Mouse (Mus musculus): ENCODE results near the gene Fbxo44. TPM values are rescaled to one million over a fixed set of nuclear protein-coding genes. Genes with fewer than 3 reads are reported as not detected.
A peak's percentile ranks its signal among the peaks of the same experiment; 100 is the strongest.
"Not testable (repeated sequence)": the region's sequence is repeated elsewhere in the genome, so short reads cannot be mapped to it uniquely, and the experiment has no call there.

Fbxo44 gene
- polyA plus RNA-seq, 2 experiments = 0.46 to 1.0 TPM

DNA sequence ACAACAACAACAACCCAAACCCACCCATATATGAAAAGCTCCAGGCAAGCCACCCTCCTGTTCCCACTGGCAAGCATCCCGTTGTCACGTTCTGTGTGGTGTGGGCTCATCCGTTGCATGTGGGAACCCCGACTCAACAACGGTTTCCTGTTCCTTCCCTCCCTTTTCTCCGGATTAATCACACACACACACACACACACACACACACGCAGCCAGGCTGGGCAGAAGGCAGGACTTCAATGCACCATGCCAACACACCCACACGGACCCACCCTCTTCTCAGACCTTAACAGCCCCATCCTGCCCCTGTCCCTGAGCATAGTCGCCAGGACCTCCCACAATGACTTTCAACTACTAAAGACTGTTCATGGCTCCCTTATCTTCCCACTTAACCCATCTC is 39.7 kb downstream of the Fbxo44 start:
- Histone ChIP-seq H3K9ac (replicated peaks) (no peak overlapping the region), H3K27me3 (ENCODE audit: control insufficient read depth, insufficient read depth, low read length) (no peaks in the 10 kb centered on the region), H3K4me2 (ENCODE audit: low read depth) (no peak overlapping the region), H3K36me3 (replicated peaks; ENCODE audit: control insufficient read depth, insufficient read depth, low read depth) (no peaks in the 10 kb centered on the region), H3K4me1 (replicated peaks; ENCODE audit: control insufficient read depth in 2 of 2, insufficient read depth in 2 of 2, low read length in 1 of 2) (no peaks in the 10 kb centered on the region), H3K4me3 (ENCODE audit: insufficient read depth in 1 of 2, low read depth in 2 of 2, low read length in 2 of 2) (no peak overlapping the region), H3K9me3 (ENCODE audit: control insufficient read depth, low read length) (no peaks in the 10 kb centered on the region), H3K27ac (no peak overlapping the region)
- 57% methylated on average over 9 of the region's 9 CpGs for WGBS (ENCODE audit: insufficient replicate concordance)
- no peak for TF ChIP-seq CTCF (IDR thresholded peaks at IDR 0.05; ENCODE audit: low read depth)
- TF ChIP-seq EP300 (IDR thresholded peaks at IDR 0.05; ENCODE audit: low read depth) = no peak
- no peak for ATAC-seq (ENCODE audit: insufficient read depth)
- DNase-seq (ENCODE audit: low read depth in 3 of 3, low spot score in 3 of 3) = no peak

DNA sequence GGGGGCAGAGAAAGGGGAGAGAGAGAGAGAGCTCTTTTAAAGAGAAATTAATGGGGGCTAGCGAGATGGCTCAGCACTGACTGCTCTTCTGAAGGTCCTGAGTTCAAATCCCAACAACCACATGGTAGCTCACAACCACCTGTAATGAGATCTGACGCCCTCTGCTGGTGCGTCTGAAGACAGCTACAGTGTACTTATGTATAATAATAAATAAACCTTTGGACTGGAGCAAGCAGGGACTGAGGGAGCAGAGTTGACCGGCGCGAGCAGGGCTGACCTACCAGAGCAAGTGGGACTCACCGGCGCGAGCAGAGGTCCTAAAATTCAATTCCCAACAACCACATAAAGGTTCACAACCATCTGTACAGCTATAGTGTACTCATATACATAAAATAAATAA is 40.7 kb downstream of the Fbxo44 start:
- not testable (repeated sequence) for H3K9me3 ChIP-seq (ENCODE audit: control insufficient read depth, low read length); H3K27ac ChIP-seq; H3K36me3 ChIP-seq (replicated peaks; ENCODE audit: control insufficient read depth, insufficient read depth, low read depth); H3K4me3 ChIP-seq (ENCODE audit: insufficient read depth in 1 of 2, low read depth in 2 of 2, low read length in 2 of 2); H3K9ac ChIP-seq (replicated peaks); DNase-seq (ENCODE audit: low read depth in 3 of 3, low spot score in 3 of 3); H3K4me2 ChIP-seq (ENCODE audit: low read depth); H3K27me3 ChIP-seq (ENCODE audit: control insufficient read depth, insufficient read depth, low read length); ATAC-seq (ENCODE audit: insufficient read depth); H3K4me1 ChIP-seq (replicated peaks; ENCODE audit: control insufficient read depth in 2 of 2, insufficient read depth in 2 of 2, low read length in 1 of 2)
- 56% methylated on average over 9 of the region's 9 CpGs for WGBS (ENCODE audit: insufficient replicate concordance)
- TF ChIP-seq CTCF (IDR thresholded peaks at IDR 0.05; ENCODE audit: low read depth) = peak; percentile 48

DNA sequence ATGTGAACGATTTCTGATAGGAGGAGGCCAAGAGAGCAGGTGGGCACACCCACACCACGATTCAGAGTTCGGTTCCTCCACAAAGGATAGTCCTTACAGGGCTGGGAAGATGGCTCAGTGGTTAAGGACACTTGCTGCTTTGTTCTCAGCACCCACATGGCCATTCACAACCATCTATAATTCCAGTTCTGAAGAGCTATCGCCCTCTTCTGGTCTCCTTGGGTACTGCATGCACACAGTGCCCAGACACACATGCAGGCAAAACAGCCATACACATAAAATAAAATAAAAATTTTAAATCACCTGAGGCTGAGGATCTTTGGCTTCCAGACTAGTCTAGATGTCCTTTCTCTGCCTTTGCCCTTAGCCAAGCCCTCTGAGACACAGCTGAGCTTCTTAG is 42.9 kb downstream of the Fbxo44 start:
- no peaks in the 10 kb centered on the region; the same call in 1 of the 2 replicates for H3K27me3 ChIP-seq (ENCODE audit: control insufficient read depth, insufficient read depth, low read length)

DNA sequence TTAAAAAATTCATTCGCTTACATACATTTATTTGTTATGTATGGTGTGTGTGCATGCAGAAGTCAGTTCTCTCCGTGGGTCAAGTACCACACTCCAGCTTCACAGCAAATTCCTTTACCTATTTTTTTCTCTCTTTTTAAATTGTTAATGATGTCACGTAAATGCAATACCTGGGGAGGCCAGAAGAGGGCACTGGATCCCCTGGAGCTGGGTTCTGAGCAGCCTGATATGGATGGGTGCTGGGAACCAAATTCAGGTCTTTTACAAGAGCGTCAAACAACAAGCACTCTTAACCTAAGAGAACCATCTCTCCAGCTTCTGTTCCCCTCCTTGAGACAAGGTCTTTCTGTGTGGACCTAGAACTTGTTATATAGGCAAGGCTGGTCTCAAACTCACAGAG is 43.6 kb downstream of the Fbxo44 start:
- ATAC-seq (ENCODE audit: insufficient read depth) (no peak), DNase-seq (ENCODE audit: low read depth in 3 of 3, low spot score in 3 of 3) (no peak)
- Histone ChIP-seq H3K4me3 (ENCODE audit: insufficient read depth in 1 of 2, low read depth in 2 of 2, low read length in 2 of 2) (no peak overlapping the region), H3K4me2 (ENCODE audit: low read depth) (no peak overlapping the region), H3K9ac (replicated peaks) (no peak overlapping the region), H3K36me3 (replicated peaks; ENCODE audit: control insufficient read depth, insufficient read depth, low read depth) (no peaks in the 10 kb centered on the region), H3K9me3 (ENCODE audit: control insufficient read depth, low read length) (no peaks in the 10 kb centered on the region), H3K27ac (no peak overlapping the region), H3K4me1 (replicated peaks; ENCODE audit: control insufficient read depth in 2 of 2, insufficient read depth in 2 of 2, low read length in 1 of 2) (no peaks in the 10 kb centered on the region), H3K27me3 (ENCODE audit: control insufficient read depth, insufficient read depth, low read length) (no peaks in the 10 kb centered on the region; the same call in 1 of the 2 replicates)
- 64% methylated on average over 4 of the region's 4 CpGs for WGBS (ENCODE audit: insufficient replicate concordance)
- peak; percentile 63 for TF ChIP-seq CTCF (IDR thresholded peaks at IDR 0.05; ENCODE audit: low read depth)
- TF ChIP-seq EP300 (IDR thresholded peaks at IDR 0.05; ENCODE audit: low read depth) = no peak

More for the DNA sequence above, 42.9 kb downstream of the Fbxo44 start:
- no peak for TF ChIP-seq EP300 (IDR thresholded peaks at IDR 0.05; ENCODE audit: low read depth)
- peak; percentile 66 for TF ChIP-seq CTCF (IDR thresholded peaks at IDR 0.05; ENCODE audit: low read depth)
- no peaks in the 10 kb centered on the region for H3K4me1 ChIP-seq (replicated peaks; ENCODE audit: control insufficient read depth in 2 of 2, insufficient read depth in 2 of 2, low read length in 1 of 2)
- H3K27ac ChIP-seq = no peak overlapping the region
- no peaks in the 10 kb centered on the region for H3K36me3 ChIP-seq (replicated peaks; ENCODE audit: control insufficient read depth, insufficient read depth, low read depth)
- no peak overlapping the region for H3K4me2 ChIP-seq (ENCODE audit: low read depth)
- H3K9ac ChIP-seq (replicated peaks) = no peak overlapping the region
- WGBS (ENCODE audit: insufficient replicate concordance) = 65% methylated on average over 4 of the region's 4 CpGs
- H3K4me3 ChIP-seq (ENCODE audit: insufficient read depth in 1 of 2, low read depth in 2 of 2, low read length in 2 of 2) = no peak overlapping the region
- no peaks in the 10 kb centered on the region for H3K9me3 ChIP-seq (ENCODE audit: control insufficient read depth, low read length)
- DNase-seq (ENCODE audit: low read depth in 3 of 3, low spot score in 3 of 3) (no peak), ATAC-seq (ENCODE audit: insufficient read depth) (no peak)

DNA sequence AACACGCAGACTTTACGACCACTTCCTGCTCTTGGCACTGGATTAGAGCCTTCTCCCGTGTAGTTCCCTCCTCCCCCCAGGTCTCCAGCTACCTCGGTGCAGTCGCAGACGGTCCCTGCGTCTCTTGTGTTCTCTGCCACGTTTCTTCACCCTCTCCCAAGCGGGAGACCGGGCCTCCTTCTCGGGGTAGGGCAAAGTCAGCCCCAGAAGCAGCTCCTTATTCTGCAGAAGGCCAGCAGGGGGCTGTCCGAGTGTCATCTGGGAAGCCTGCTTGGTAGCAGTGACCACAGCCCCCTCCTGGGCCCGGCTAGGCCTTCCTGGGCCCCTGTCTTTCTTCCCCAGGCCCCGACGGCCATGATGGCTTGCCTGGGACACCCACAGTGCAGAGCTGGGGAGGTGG is 44.8 kb downstream of the Fbxo44 start:
- Histone ChIP-seq H3K27ac (no peak overlapping the region), H3K36me3 (replicated peaks; ENCODE audit: control insufficient read depth, insufficient read depth, low read depth) (no peaks in the 10 kb centered on the region), H3K9ac (replicated peaks) (no peak overlapping the region), H3K27me3 (ENCODE audit: control insufficient read depth, insufficient read depth, low read length) (no peaks in the 10 kb centered on the region; the same call in 1 of the 2 replicates), H3K4me3 (ENCODE audit: insufficient read depth in 1 of 2, low read depth in 2 of 2, low read length in 2 of 2) (no peak overlapping the region), H3K9me3 (ENCODE audit: control insufficient read depth, low read length) (no peaks in the 10 kb centered on the region), H3K4me1 (replicated peaks; ENCODE audit: control insufficient read depth in 2 of 2, insufficient read depth in 2 of 2, low read length in 1 of 2) (no peaks in the 10 kb centered on the region), H3K4me2 (ENCODE audit: low read depth) (no peak overlapping the region)
- ATAC-seq (ENCODE audit: insufficient read depth) (0 out of 2 replicates have a peak, but pooled peaks have one; percentile 29), DNase-seq (ENCODE audit: low read depth in 3 of 3, low spot score in 3 of 3) (no peak)
- peak; percentile 55 for TF ChIP-seq CTCF (IDR thresholded peaks at IDR 0.05; ENCODE audit: low read depth)
- TF ChIP-seq EP300 (IDR thresholded peaks at IDR 0.05; ENCODE audit: low read depth) = no peak
- 5% methylated on average over 15 of the region's 15 CpGs for WGBS (ENCODE audit: insufficient replicate concordance)
